Comparison of ENCODE assay signal across 17 mouse cellular contexts in the genomic region with DNA sequence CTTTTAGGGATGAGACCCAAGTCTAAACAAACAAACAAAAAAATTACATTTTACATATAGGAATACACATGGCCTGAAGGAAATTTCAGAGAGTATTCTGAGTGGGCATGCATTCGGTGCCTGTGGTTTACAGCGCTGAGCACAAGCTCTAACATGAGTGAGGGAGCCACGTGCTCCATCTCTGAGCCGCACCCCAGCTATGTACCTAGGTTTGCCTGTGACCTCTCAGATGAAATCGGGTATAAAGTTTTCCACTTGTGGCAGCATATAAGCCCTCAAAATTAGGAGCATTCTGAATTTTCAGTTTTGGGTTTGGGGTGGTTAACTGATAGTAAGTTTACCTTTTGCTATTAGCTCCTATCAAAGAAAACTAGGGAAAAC. TPM values are rescaled to one million over a fixed set of nuclear protein-coding genes. Genes with fewer than 3 reads are reported as not detected.
DNase-seq lines count a peak whose midpoint lies in the region; ATAC-seq and TF ChIP-seq lines count a peak whose summit lies in the region.
"Had no signal": no experiment of that assay in that cellular context is flagged by ENCODE, and none has a peak within 500 bp of the region (broad histone marks: within the 10 kb centered on the region; RNA-seq: fewer than 3 reads in every experiment).

No protein-coding gene starts in this region.

- H3K27me3 ChIP-seq in intestine, embryonic 16.5 days (replicated peaks; ENCODE audit: control insufficient read depth, insufficient read depth, low read length), result no peaks in the 10 kb centered on the region
- no peaks in the 10 kb centered on the region for H3K27me3 ChIP-seq in intestine, postnatal 0 days (replicated peaks; ENCODE audit: control insufficient read depth, insufficient read depth, low read length)
- H3K27me3 ChIP-seq in liver, embryonic 15.5 days, result no peaks in the 10 kb centered on the region
- H3K27me3 ChIP-seq: CH12.LX; embryonic facial prominence, embryonic 12.5 days; midbrain, embryonic 12.5 days; neural tube, embryonic 15.5 days had no signal

- no peaks in the 10 kb centered on the region for H3K9me3 ChIP-seq in intestine, embryonic 16.5 days (ENCODE audit: control insufficient read depth, low read length)
- H3K9me3 ChIP-seq in intestine, postnatal 0 days (ENCODE audit: control insufficient read depth), result no peaks in the 10 kb centered on the region
- H3K9me3 ChIP-seq in liver, embryonic 15.5 days (replicated peaks), result no peaks in the 10 kb centered on the region
- H3K9me3 ChIP-seq: embryonic facial prominence, embryonic 12.5 days; hindbrain, embryonic 10.5 days; midbrain, embryonic 12.5 days; neural tube, embryonic 15.5 days had no signal

- H3K9ac ChIP-seq in intestine, embryonic 16.5 days (ENCODE audit: low read depth, low read length), result no peak overlapping the region
- no peak overlapping the region for H3K9ac ChIP-seq in intestine, postnatal 0 days (ENCODE audit: low read depth, low read length)
- H3K9ac ChIP-seq in liver, embryonic 15.5 days, result no peak overlapping the region
- H3K9ac ChIP-seq: embryonic facial prominence, embryonic 12.5 days; midbrain, embryonic 12.5 days; neural tube, embryonic 15.5 days had no signal

- WGBS in intestine, embryonic 16.5 days, result 89% methylated on average over 5 of the region's 5 CpGs
- 86% methylated on average over 5 of the region's 5 CpGs for WGBS in intestine, postnatal 0 days
- 75% methylated on average over 5 of the region's 5 CpGs for WGBS in liver, embryonic 15.5 days (ENCODE audit: insufficient replicate concordance)

- DNase-seq in thymus, postnatal 25 days, result peak; percentile 45
- DNase-seq in thymus, postnatal 10 days (ENCODE audit: low spot score in 2 of 2), result no peak
- DNase-seq in right cerebral cortex, adult 18-20 months, result no peak
- DNase-seq: cerebellum, adult 11-12 months; cerebellum, postnatal 36 days; layer of hippocampus, postnatal 36 days; left cerebral cortex, postnatal 4 days; right cerebral cortex, postnatal 4 days had no signal

- no peak for TF ChIP-seq CTCF in intestine, postnatal 0 days (IDR thresholded peaks at IDR 0.05; ENCODE audit: low read depth)

- no peak for ATAC-seq in intestine, embryonic 16.5 days
- no peak for ATAC-seq in intestine, postnatal 0 days
- no peak for ATAC-seq in liver, embryonic 15.5 days (ENCODE audit: insufficient read depth)
- no peak for ATAC-seq in megakaryocyte-erythroid progenitor cell, adult 5-6 weeks (replicated peaks; ENCODE audit: low FRiP score, low TSS enrichment, poor library complexity, severe bottlenecking)

- H3K4me2 ChIP-seq in intestine, embryonic 16.5 days (ENCODE audit: low read depth, low read length), result no peak overlapping the region
- no peak overlapping the region for H3K4me2 ChIP-seq in intestine, postnatal 0 days (replicated peaks; ENCODE audit: low read depth)
- H3K4me2 ChIP-seq in liver, embryonic 15.5 days, result no peak overlapping the region
- H3K4me2 ChIP-seq: embryonic facial prominence, embryonic 12.5 days; midbrain, embryonic 12.5 days; neural tube, embryonic 15.5 days had no signal

- H3K27ac ChIP-seq in intestine, embryonic 16.5 days (ENCODE audit: low read length), result peak overlapping the region; percentile 16; the same call in 1 of the 2 replicates
- no peak overlapping the region for H3K27ac ChIP-seq in intestine, postnatal 0 days (ENCODE audit: low read depth, low read length)
- peak overlapping the region; percentile 100; the same call in 1 of the 2 replicates for H3K27ac ChIP-seq in liver, embryonic 15.5 days (replicated peaks)
- H3K27ac ChIP-seq: embryonic facial prominence, embryonic 12.5 days; hindbrain, embryonic 10.5 days; midbrain, embryonic 12.5 days; neural tube, embryonic 15.5 days had no signal

- no peaks in the 10 kb centered on the region for H3K36me3 ChIP-seq in intestine, embryonic 16.5 days (ENCODE audit: control insufficient read depth, insufficient read depth, low read length)
- H3K36me3 ChIP-seq in intestine, postnatal 0 days (ENCODE audit: control insufficient read depth, insufficient read depth), result no peaks in the 10 kb centered on the region
- 0 out of 2 replicates have a peak, but pooled peaks cover 6% of the 10 kb centered on the region for H3K36me3 ChIP-seq in liver, embryonic 15.5 days (replicated peaks)
- H3K36me3 ChIP-seq: embryonic facial prominence, embryonic 12.5 days; hindbrain, embryonic 10.5 days; midbrain, embryonic 12.5 days; neural tube, embryonic 15.5 days had no signal

- no peak overlapping the region for H3K4me3 ChIP-seq in intestine, embryonic 16.5 days (ENCODE audit: low read length)
- no peak overlapping the region for H3K4me3 ChIP-seq in intestine, postnatal 0 days (ENCODE audit: low read depth, low read length)
- no peak overlapping the region for H3K4me3 ChIP-seq in liver, embryonic 15.5 days (replicated peaks)
- H3K4me3 ChIP-seq: embryonic facial prominence, embryonic 12.5 days; hindbrain, embryonic 10.5 days; midbrain, embryonic 12.5 days; neural tube, embryonic 15.5 days had no signal

- H3K4me1 ChIP-seq in intestine, embryonic 16.5 days (ENCODE audit: control insufficient read depth, insufficient read depth, low read length), result peaks cover 35% of the 10 kb centered on the region
- peaks cover 4% of the 10 kb centered on the region; the same call in 1 of the 2 replicates for H3K4me1 ChIP-seq in intestine, postnatal 0 days (replicated peaks; ENCODE audit: control insufficient read depth, insufficient read depth, low read length)
- peaks cover 90% of the 10 kb centered on the region for H3K4me1 ChIP-seq in liver, embryonic 15.5 days (replicated peaks)

RNA-seq across cellular contexts. Expression of a gene that starts 28.3 kb away (rescaled TPM):
- polyA plus RNA-seq in intestine, embryonic 16.5 days (2015; fragmentation: Nextera tagmentation; extraction: Ambion mirVana), result 9.3 and 11.3 TPM in 2 replicates
- polyA plus RNA-seq in intestine, postnatal 0 days (2015; fragmentation: Nextera tagmentation; extraction: Ambion mirVana), result 10.6 TPM in 2 replicates
- 8.0 and 8.6 TPM in 2 replicates for polyA plus RNA-seq in liver, embryonic 15.5 days (2015; fragmentation: Nextera tagmentation; extraction: Ambion mirVana)
- total RNA-seq in megakaryocyte-erythroid progenitor cell, adult 5-6 weeks (2014; fragmentation: Nextera tagmentation), result 53.5 and 60.2 TPM in 2 replicates
- 18.3 and 31.5 TPM in 2 replicates for total RNA-seq in megakaryocyte-erythroid progenitor cell, adult 5-6 weeks (2017)
